Mouse (Mus musculus): ENCODE data around the gene Krt35. TPM values are rescaled to one million over a fixed set of nuclear protein-coding genes. Genes with fewer than 3 reads are reported as not detected.

The Krt35 gene
- polyA plus RNA-seq, 1 experiment: 0.04 TPM

GRCm38 (mm10) chr11:100066236-100067010 lies 29.6 kb downstream of the Krt35 start:
- no peak for DNase-seq (ENCODE audit: low spot score)

DNA sequence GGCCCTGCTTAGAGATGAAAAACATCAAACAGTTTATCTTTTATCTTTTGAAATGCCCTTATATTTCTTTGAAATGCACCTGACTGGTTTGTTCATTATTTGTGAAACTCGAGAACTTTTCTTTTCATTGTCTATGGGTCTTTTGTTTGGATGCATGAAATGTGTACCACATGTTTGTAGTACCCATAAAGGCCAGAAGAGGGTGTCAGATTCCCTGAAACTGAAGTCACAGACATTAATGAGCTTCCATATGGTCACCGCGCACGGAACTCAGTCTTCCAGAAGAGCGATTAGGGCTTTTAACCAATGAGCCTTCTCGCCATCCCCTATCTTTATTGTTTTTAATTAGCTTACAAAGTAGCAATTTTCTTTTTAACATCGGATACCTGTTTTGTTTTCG lies 37.2 kb downstream of the Krt35 start:
- no peak for DNase-seq (ENCODE audit: low spot score)

DNA sequence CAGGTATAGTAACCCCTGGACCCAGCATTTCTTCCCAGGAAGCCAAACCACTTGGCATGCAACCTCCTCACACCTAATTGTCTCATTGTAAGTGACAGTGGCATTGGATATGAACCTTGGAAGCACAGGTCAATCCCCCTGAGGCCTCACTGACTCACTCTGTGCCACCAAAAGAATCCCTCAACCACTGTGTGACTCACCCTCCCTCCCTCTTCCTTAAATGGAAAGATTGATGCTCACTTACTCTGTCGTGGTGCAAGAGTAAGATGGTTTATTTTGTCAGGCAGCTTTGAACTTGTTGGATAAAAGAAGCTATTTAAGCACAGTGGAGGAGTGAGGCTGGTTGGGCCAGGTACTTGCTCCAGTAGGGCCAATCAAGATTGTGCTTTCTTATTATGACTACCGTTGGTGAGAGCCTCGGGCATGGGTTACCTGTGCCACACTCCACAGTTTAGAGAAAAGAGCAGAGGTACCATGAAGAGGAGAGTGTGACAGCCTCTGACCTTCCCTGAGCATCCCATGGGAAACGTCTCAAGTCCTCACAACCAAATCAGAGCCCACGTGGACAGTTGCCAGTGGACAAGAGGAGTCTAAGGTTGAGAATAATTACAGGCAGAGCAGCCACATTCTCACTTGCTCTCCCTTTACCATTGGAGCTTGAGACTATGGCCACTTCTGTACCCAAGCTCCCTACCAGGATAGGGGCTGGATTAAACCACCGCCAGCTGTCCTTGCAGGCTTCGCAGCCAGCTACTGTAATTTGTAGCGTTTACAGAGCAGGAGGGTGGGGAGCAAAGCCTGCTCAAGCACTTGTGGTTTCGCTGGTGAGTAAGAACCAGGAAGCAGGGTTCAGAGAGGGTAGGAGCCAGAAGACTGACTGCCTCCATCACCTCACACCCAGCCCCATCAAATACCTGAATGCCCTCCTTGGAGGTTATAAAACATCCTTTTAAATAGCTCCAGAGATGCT lies 40.1 kb downstream of the Krt35 start:
- DNase-seq (ENCODE audit: low spot score): no peak

DNA sequence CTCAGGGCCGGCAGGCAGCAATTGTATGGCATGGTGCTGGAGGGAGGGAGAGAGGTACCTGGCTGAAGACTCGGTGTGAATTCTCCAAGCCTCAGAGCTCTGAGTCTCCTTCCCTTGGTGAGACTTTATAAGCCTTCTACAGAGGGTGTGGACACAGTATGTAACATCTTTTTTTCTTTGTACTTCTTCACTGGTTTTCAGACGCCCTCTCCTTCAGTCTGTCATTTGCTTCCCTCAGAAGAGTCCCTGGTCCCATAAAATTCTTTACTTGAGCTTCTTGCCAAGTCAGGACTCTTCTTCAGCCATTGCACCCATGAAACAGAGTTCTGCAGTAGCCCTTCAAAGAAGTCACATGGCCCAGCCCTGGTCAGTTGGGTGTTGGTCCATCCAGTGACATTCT lies 45.6 kb downstream of the Krt35 start, which contains the start of gene Krt31:
Gene Krt31, minus strand, starts transcription at position 101 of the 400 bp plus-strand sequence.
- DNase-seq (ENCODE audit: low spot score): no peak

DNA sequence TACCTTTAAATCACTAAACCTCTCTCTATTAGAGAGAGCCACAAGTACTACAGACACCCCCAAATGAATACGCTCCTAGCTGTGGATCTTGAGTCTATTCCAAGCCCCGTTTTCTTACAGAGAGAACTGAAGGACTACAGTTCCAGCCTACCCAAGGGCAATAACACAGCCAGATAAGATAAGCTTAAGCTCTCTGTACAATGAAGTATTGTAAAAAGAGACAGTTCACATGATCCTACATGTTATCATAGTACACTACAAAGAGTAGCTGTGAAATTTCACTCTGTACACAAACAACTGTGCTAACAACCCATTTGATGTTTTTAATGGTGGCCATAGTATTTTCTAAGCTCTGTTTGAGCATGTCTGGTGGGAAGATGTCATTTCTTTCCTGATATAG lies 48.8 kb downstream of the Krt35 start:
- DNase-seq (ENCODE audit: low spot score): no peak

DNA sequence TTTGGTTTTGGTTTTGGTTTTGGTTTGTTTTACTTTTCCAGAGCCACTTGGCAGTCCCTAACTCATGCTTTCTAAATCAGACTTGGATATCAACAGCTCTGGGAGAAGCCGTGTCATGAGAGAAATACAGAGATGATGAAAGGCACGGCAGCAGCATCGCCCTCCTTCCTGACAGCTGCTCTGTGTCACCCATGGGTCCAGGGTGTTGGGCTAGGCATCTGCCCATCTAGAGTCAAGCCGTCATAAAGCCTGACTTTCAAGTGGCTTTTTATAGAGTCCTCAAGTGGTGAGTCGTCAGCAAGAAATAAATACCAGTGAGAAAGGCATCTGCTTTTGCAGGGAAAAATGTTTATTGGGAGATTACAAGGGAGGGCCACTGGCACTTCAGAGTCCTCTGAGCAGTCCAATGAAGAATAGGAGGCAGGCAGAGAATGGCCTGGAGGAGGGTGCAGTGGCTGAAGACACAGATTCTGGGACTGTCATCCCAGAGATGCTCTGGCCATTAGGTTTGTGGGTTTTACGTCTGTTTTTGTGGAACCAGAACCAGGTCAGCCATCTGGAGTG lies 49.7 kb downstream of the Krt35 start:
- no peak for DNase-seq (ENCODE audit: low spot score)

Other genes starting within 250 kb of the Krt35 start
- 0.07 and 0.08 TPM in 2 replicates for gene Krtap4-16, start 244.6 kb downstream of the Krt35 start, polyA plus RNA-seq (2012; rRNA removed)
- not detected in 2 replicates for gene Gm11568, start 238.3 kb downstream of the Krt35 start, polyA plus RNA-seq (2012; rRNA removed)
- not detected in 2 replicates for gene Gm11559, start 231.8 kb downstream of the Krt35 start, polyA plus RNA-seq (2012; rRNA removed)
- gene Krtap9-1, start 222.9 kb downstream of the Krt35 start, polyA plus RNA-seq (2012; rRNA removed): not detected in 2 replicates
- gene Gm11567, start 217.1 kb downstream of the Krt35 start, polyA plus RNA-seq (2012; rRNA removed): not detected in 2 replicates
- gene Krtap31-1, start 188.3 kb downstream of the Krt35 start, polyA plus RNA-seq (2012; rRNA removed): not detected in 2 replicates
- not detected in 2 replicates for gene Gm11565, start 181.5 kb downstream of the Krt35 start, polyA plus RNA-seq (2012; rRNA removed)
- gene Krtap31-2, start 159.9 kb downstream of the Krt35 start, polyA plus RNA-seq (2012; rRNA removed): not detected in 2 replicates
- not detected in 2 replicates for gene Krtap9-5, start 147.8 kb downstream of the Krt35 start, polyA plus RNA-seq (2012; rRNA removed)
- not detected in 2 replicates for gene Krtap29-1, start 117.2 kb downstream of the Krt35 start, polyA plus RNA-seq (2012; rRNA removed)
- gene Krtap16-1, start 109.6 kb downstream of the Krt35 start, polyA plus RNA-seq (2012; rRNA removed): not detected in 2 replicates
- gene Krtap17-1, start 102.2 kb downstream of the Krt35 start, polyA plus RNA-seq (2012; rRNA removed): not detected in 2 replicates
- gene Krt33a, start 80.0 kb downstream of the Krt35 start, polyA plus RNA-seq (2012; rRNA removed): 0.04 and 0.11 TPM in 2 replicates
- not detected in 2 replicates for gene Krt33b, start 66.4 kb downstream of the Krt35 start, polyA plus RNA-seq (2012; rRNA removed)
- gene Krt34, start 54.7 kb downstream of the Krt35 start, polyA plus RNA-seq (2012; rRNA removed): not detected in 2 replicates
- gene Krt31, start 45.7 kb downstream of the Krt35 start, polyA plus RNA-seq (2012; rRNA removed): not detected in 2 replicates
- gene Krt32, start 8.0 kb downstream of the Krt35 start, polyA plus RNA-seq (2012; rRNA removed): not detected in 2 replicates
- 0.22 and 0.33 TPM in 2 replicates for gene Krt36, start 9.4 kb upstream of the Krt35 start, polyA plus RNA-seq (2012; rRNA removed)
- 0.37 and 0.91 TPM in 2 replicates for gene Krt13, start 25.3 kb upstream of the Krt35 start, polyA plus RNA-seq (2012; rRNA removed)
- gene Krt15, start 39.7 kb upstream of the Krt35 start, polyA plus RNA-seq (2012; rRNA removed): 622 and 677 TPM in 2 replicates
- gene Krt19, start 52.4 kb upstream of the Krt35 start, polyA plus RNA-seq (2012; rRNA removed): 814 and 933 TPM in 2 replicates
- gene Krt9, start 97.0 kb upstream of the Krt35 start, polyA plus RNA-seq (2012; rRNA removed): not detected in 2 replicates
- 0.91 and 1.7 TPM in 2 replicates for gene Krt14, start 111.3 kb upstream of the Krt35 start, polyA plus RNA-seq (2012; rRNA removed)
- gene Krt16, start 152.7 kb upstream of the Krt35 start, polyA plus RNA-seq (2012; rRNA removed): not detected in 2 replicates
- 0.44 and 0.61 TPM in 2 replicates for gene Krt17, start 164.8 kb upstream of the Krt35 start, polyA plus RNA-seq (2012; rRNA removed)
- not detected in 2 replicates for gene Krt42, start 173.6 kb upstream of the Krt35 start, polyA plus RNA-seq (2012; rRNA removed)
- gene Eif1, start 223.6 kb upstream of the Krt35 start, polyA plus RNA-seq (2012; rRNA removed): 510 and 627 TPM in 2 replicates
- gene Gast, start 238.2 kb upstream of the Krt35 start, polyA plus RNA-seq (2012; rRNA removed): not detected in 2 replicates